Mouse (Mus musculus) brain, embryonic 14.5 days (tissue): ENCODE data around the gene Slc35e4.

Source experiments
- CTCF ChIP-seq: fragments of 200-500 bp; IDR thresholded peaks from 2 replicates; pipeline ENCODE4 v1.5.1; 2012; ENCODE audit warnings: inconsistent platforms, mild to moderate bottlenecking, moderate library complexity, borderline replicate concordance; ENCODE audit not compliant: insufficient read depth, insufficient read length; ENCODE audit errors: extremely low read depth
- POLR2A ChIP-seq: fragments of 200-500 bp; IDR thresholded peaks from 2 replicates; pipeline ENCODE4 v1.6.1; 2012; ENCODE audit warnings: mild to moderate bottlenecking, inconsistent platforms, borderline replicate concordance; ENCODE audit not compliant: poor library complexity, insufficient read depth, insufficient read length, severe bottlenecking; ENCODE audit errors: extremely low read depth

DNA sequence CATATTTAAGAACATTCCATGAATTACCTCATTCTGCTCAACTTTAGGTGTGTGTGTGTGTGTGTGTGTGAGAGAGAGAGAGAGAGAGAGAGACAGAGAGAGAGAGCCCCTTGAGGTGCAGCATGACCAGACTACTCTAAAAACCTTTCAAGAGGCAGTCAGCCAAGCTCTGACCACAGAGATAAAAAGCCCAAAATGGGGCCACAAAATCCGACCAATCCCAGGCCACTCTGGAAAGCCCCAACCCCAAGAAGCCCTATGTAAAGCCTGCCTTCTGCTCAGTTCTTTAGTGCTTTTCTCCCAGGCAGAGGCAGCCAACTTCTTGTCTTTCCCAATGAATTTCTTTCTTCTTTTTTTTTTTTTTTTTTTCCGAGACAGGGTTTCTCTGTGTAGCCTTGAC lies 46.4 kb upstream of the Slc35e4 start:
- TF ChIP-seq POLR2A = no peak
- TF ChIP-seq CTCF = no peak
